Mouse (Mus musculus): Measurements from ENCODE around the gene Sipa1l3. TPM values are rescaled to one million over a fixed set of nuclear protein-coding genes. Genes with fewer than 3 reads are reported as not detected.
A peak's percentile ranks its signal among the peaks of the same experiment; 100 is the strongest.

The Sipa1l3 gene
- polyA plus RNA-seq, 1 experiment from 2014 or later: 17.6 TPM

DNA sequence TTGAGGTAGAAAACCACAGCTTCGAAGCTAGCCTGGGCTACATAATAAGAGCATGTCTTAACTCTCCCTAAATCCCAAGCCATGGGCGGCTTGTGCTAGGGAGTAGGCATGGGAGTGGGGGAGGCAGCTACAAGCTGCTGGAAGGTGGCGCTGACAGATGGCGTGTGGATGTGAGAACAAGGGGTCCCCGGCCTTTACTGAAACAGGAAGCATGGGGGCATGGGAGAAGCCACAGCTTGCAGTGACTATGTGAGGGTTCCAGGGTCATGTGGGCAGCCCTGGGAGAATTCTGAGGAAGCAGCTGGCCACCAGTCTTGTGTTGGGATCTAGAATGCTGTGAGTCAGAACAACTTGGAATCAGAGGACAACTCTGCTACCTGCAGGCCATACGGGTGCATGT, 144.4 kb downstream of the Sipa1l3 start:
- no peak overlapping the region for H3K9ac ChIP-seq (replicated peaks; ENCODE audit: low read length)
- 86% methylated on average over 6 of the region's 6 CpGs for WGBS
- no peaks in the 10 kb centered on the region for H3K27me3 ChIP-seq (ENCODE audit: control insufficient read depth, insufficient read depth, low read length)
- H3K27ac ChIP-seq (replicated peaks; ENCODE audit: low read depth, low read length): no peak overlapping the region
- no peaks in the 10 kb centered on the region for H3K9me3 ChIP-seq (ENCODE audit: control insufficient read depth, low read length)
- H3K4me3 ChIP-seq (replicated peaks; ENCODE audit: low read depth, low read length): no peak overlapping the region
- H3K4me1 ChIP-seq (ENCODE audit: control insufficient read depth, insufficient read depth, low read length): no peaks in the 10 kb centered on the region
- H3K4me2 ChIP-seq (ENCODE audit: low read length): no peak overlapping the region
- H3K36me3 ChIP-seq (ENCODE audit: control insufficient read depth, insufficient read depth, low read length): peaks cover 29% of the 10 kb centered on the region
- DNase-seq (no peak), ATAC-seq (ENCODE audit: low FRiP score, low TSS enrichment) (no peak)

DNA sequence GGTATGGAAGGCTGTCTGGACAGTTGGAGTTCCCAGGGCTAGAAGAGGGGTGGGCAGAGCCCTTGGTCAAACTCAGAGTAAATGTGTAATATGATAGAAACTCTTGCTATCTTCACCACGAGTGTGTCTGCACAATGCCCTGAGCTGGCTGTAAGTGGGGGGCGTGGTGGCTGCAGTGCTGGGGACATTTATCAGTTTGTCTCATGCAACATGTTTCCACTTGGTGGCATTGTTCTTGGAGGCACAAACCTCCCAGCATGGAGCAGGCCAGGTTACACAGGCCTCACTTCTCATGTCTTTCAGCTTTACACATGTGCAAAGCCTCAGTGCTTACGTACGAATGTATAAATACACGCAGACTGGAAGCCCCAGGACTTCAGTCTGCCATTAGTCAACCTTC, 146.3 kb downstream of the Sipa1l3 start:
- Histone ChIP-seq H3K4me1 (ENCODE audit: control insufficient read depth, insufficient read depth, low read length) (peaks cover 5% of the 10 kb centered on the region; the same call in 1 of the 2 replicates), H3K9ac (replicated peaks; ENCODE audit: low read length) (no peak overlapping the region), H3K4me2 (ENCODE audit: low read length) (no peak overlapping the region), H3K9me3 (ENCODE audit: control insufficient read depth, low read length) (no peaks in the 10 kb centered on the region), H3K27ac (replicated peaks; ENCODE audit: low read depth, low read length) (no peak overlapping the region), H3K36me3 (ENCODE audit: control insufficient read depth, insufficient read depth, low read length) (peaks cover 20% of the 10 kb centered on the region; the same call in 1 of the 2 replicates), H3K4me3 (replicated peaks; ENCODE audit: low read depth, low read length) (no peak overlapping the region), H3K27me3 (ENCODE audit: control insufficient read depth, insufficient read depth, low read length) (no peaks in the 10 kb centered on the region)
- DNase-seq (no peak), ATAC-seq (ENCODE audit: low FRiP score, low TSS enrichment) (no peak)
- 89% methylated on average over 5 of the region's 5 CpGs for whole genome bisulfite sequencing

DNA sequence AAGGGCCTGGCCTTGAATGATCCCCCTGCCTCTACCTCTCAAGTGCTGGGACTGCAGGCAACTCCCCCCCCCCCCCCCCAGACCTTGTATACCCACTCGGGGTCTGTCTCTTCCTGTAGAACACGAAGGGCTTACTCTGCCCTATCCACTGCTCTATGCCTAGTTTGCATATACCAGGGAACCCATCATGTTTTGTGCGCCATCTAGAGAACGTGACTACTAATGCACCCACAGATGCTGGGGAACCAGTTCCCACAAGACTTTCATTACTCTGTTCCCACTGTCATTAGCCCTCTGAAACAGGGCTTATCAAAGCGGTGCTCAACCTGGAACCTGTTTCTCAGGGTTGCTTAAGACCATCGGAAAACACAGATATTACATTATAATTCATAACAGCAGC, 148.4 kb downstream of the Sipa1l3 start:
- H3K4me3 ChIP-seq (replicated peaks; ENCODE audit: low read depth, low read length): no peak overlapping the region
- peak; percentile 59 for DNase-seq
- peaks cover 14% of the 10 kb centered on the region; the same call in 1 of the 2 replicates for H3K36me3 ChIP-seq (ENCODE audit: control insufficient read depth, insufficient read depth, low read length)

DNA sequence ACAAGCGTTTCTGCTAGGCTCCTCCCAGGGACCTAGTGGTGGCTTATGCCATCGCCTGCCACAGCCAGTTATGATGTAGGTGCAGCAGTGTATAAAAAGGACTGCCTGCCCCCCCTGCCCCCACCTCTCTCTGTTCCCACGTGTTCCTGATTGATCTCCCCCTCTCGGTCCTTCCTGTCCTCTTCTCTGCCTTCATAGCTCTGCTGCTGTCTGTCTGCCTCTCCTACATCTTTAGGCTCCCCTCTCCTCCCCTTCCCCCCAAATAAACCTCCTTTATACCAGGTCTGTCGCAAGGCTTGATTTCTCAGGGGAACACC, 150.5 kb downstream of the Sipa1l3 start:
- peak overlapping the region; percentile 39; the same call in 1 of the 2 replicates for H3K9ac ChIP-seq (replicated peaks; ENCODE audit: low read length)
- peaks cover 12% of the 10 kb centered on the region; the same call in 1 of the 2 replicates for H3K36me3 ChIP-seq (ENCODE audit: control insufficient read depth, insufficient read depth, low read length)
- DNase-seq (no peak), ATAC-seq (ENCODE audit: low FRiP score, low TSS enrichment) (no peak; the same call in 1 of the 2 replicates)
- H3K27me3 ChIP-seq (ENCODE audit: control insufficient read depth, insufficient read depth, low read length): no peaks in the 10 kb centered on the region
- WGBS: 24% methylated on average over 5 of the region's 5 CpGs
- H3K4me3 ChIP-seq (replicated peaks; ENCODE audit: low read depth, low read length): no peak overlapping the region
- H3K27ac ChIP-seq (replicated peaks; ENCODE audit: low read depth, low read length): peak overlapping the region; percentile 77
- no peaks in the 10 kb centered on the region for H3K9me3 ChIP-seq (ENCODE audit: control insufficient read depth, low read length)
- peaks cover 5% of the 10 kb centered on the region; the same call in 1 of the 2 replicates for H3K4me1 ChIP-seq (ENCODE audit: control insufficient read depth, insufficient read depth, low read length)
- peak overlapping the region; percentile 16; the same call in 1 of the 2 replicates for H3K4me2 ChIP-seq (ENCODE audit: low read length)

More for the DNA sequence above, 148.4 kb downstream of the Sipa1l3 start:
- H3K4me2 ChIP-seq (ENCODE audit: low read length): no peak overlapping the region
- WGBS: 58% methylated on average over 6 of the region's 6 CpGs
- no peaks in the 10 kb centered on the region for H3K27me3 ChIP-seq (ENCODE audit: control insufficient read depth, insufficient read depth, low read length)
- peaks cover 5% of the 10 kb centered on the region; the same call in 1 of the 2 replicates for H3K4me1 ChIP-seq (ENCODE audit: control insufficient read depth, insufficient read depth, low read length)
- ATAC-seq (ENCODE audit: low FRiP score, low TSS enrichment): no peak
- H3K9ac ChIP-seq (replicated peaks; ENCODE audit: low read length): no peak overlapping the region
- no peak overlapping the region for H3K27ac ChIP-seq (replicated peaks; ENCODE audit: low read depth, low read length)
- H3K9me3 ChIP-seq (ENCODE audit: control insufficient read depth, low read length): no peaks in the 10 kb centered on the region

- Histone ChIP-seq H3K36me3 (ENCODE audit: control insufficient read depth, insufficient read depth, low read length) (peaks cover 12% of the 10 kb centered on the region; the same call in 1 of the 2 replicates), H3K4me3 (replicated peaks; ENCODE audit: low read depth, low read length) (no peak overlapping the region), H3K4me1 (ENCODE audit: control insufficient read depth, insufficient read depth, low read length) (peaks cover 5% of the 10 kb centered on the region; the same call in 1 of the 2 replicates), H3K27me3 (ENCODE audit: control insufficient read depth, insufficient read depth, low read length) (no peaks in the 10 kb centered on the region), H3K9ac (replicated peaks; ENCODE audit: low read length) (peak overlapping the region; percentile 13; the same call in 1 of the 2 replicates), H3K27ac (replicated peaks; ENCODE audit: low read depth, low read length) (peak overlapping the region; percentile 77), H3K4me2 (ENCODE audit: low read length) (0 out of 2 replicates have a peak overlapping the region, but pooled peaks have one; percentile 16), H3K9me3 (ENCODE audit: control insufficient read depth, low read length) (no peaks in the 10 kb centered on the region)
- peak; percentile 90 for ATAC-seq (ENCODE audit: low FRiP score, low TSS enrichment)
- peak; percentile 84 for DNase-seq
- 77% methylated on average over 13 of the region's 13 CpGs for WGBS
Measured at GRCm38 (mm10) chr7:29367166-29368003, 151.1 kb downstream of the Sipa1l3 start.

DNA sequence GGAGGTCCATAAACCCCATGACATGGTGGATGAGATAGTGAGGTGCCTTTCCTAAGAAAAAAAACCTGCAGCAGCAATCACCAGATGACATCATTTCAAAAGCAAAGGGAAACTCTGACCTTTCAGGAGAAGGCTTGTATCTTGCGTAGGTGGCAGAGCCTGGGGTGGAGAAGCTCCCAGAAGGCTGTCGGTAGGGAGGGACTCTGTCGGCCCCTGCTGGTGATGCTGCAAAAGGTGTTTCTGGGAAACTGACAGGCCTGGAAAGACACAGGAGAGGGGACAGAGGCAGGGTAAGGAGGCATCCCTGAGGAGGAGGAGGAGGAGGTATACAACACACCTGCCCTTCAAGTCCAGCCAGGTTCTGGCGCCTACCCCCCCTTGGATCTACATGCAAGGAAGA, 154.4 kb downstream of the Sipa1l3 start:
- 13% methylated on average over 4 of the region's 4 CpGs for WGBS
- H3K9ac ChIP-seq (replicated peaks; ENCODE audit: low read length): no peak overlapping the region
- H3K36me3 ChIP-seq (ENCODE audit: control insufficient read depth, insufficient read depth, low read length): peaks cover 8% of the 10 kb centered on the region; the same call in 1 of the 2 replicates
- no peak overlapping the region for H3K27ac ChIP-seq (replicated peaks; ENCODE audit: low read depth, low read length)
- no peaks in the 10 kb centered on the region for H3K9me3 ChIP-seq (ENCODE audit: control insufficient read depth, low read length)
- DNase-seq: peak; percentile 79
- H3K4me1 ChIP-seq (ENCODE audit: control insufficient read depth, insufficient read depth, low read length): peaks cover 5% of the 10 kb centered on the region; the same call in 1 of the 2 replicates
- H3K4me3 ChIP-seq (replicated peaks; ENCODE audit: low read depth, low read length): no peak overlapping the region
- ATAC-seq (ENCODE audit: low FRiP score, low TSS enrichment): no peak
- H3K27me3 ChIP-seq (ENCODE audit: control insufficient read depth, insufficient read depth, low read length): no peaks in the 10 kb centered on the region
- no peak overlapping the region for H3K4me2 ChIP-seq (ENCODE audit: low read length)

GRCm38 (mm10) chr7:29361497-29361896, 156.9 kb downstream of the Sipa1l3 start:
- Histone ChIP-seq H3K4me3 (replicated peaks; ENCODE audit: low read depth, low read length) (no peak overlapping the region), H3K4me1 (ENCODE audit: control insufficient read depth, insufficient read depth, low read length) (no peaks in the 10 kb centered on the region), H3K9ac (replicated peaks; ENCODE audit: low read length) (no peak overlapping the region), H3K36me3 (ENCODE audit: control insufficient read depth, insufficient read depth, low read length) (peaks cover 8% of the 10 kb centered on the region), H3K27me3 (ENCODE audit: control insufficient read depth, insufficient read depth, low read length) (no peaks in the 10 kb centered on the region), H3K9me3 (ENCODE audit: control insufficient read depth, low read length) (no peaks in the 10 kb centered on the region), H3K27ac (replicated peaks; ENCODE audit: low read depth, low read length) (no peak overlapping the region), H3K4me2 (ENCODE audit: low read length) (no peak overlapping the region)
- DNase-seq: no peak
- no peak for ATAC-seq (ENCODE audit: low FRiP score, low TSS enrichment)
- WGBS: 91% methylated on average over 13 of the region's 13 CpGs

- Histone ChIP-seq H3K4me2 (ENCODE audit: low read length) (no peak overlapping the region), H3K4me3 (replicated peaks; ENCODE audit: low read depth, low read length) (no peak overlapping the region), H3K9ac (replicated peaks; ENCODE audit: low read length) (no peak overlapping the region), H3K9me3 (ENCODE audit: control insufficient read depth, low read length) (no peaks in the 10 kb centered on the region), H3K27me3 (ENCODE audit: control insufficient read depth, insufficient read depth, low read length) (no peaks in the 10 kb centered on the region), H3K4me1 (ENCODE audit: control insufficient read depth, insufficient read depth, low read length) (no peaks in the 10 kb centered on the region), H3K36me3 (ENCODE audit: control insufficient read depth, insufficient read depth, low read length) (peaks cover 14% of the 10 kb centered on the region), H3K27ac (replicated peaks; ENCODE audit: low read depth, low read length) (no peak overlapping the region)
- WGBS: 97% methylated on average over 8 of the region's 8 CpGs
- no peak for DNase-seq
- no peak for ATAC-seq (ENCODE audit: low FRiP score, low TSS enrichment)
Measured at GRCm38 (mm10) chr7:29355406-29355805, 163.0 kb downstream of the Sipa1l3 start.

- Histone ChIP-seq H3K4me3 (replicated peaks; ENCODE audit: low read depth, low read length) (no peak overlapping the region), H3K27me3 (ENCODE audit: control insufficient read depth, insufficient read depth, low read length) (no peaks in the 10 kb centered on the region), H3K36me3 (ENCODE audit: control insufficient read depth, insufficient read depth, low read length) (peaks cover 25% of the 10 kb centered on the region), H3K27ac (replicated peaks; ENCODE audit: low read depth, low read length) (no peak overlapping the region), H3K4me2 (ENCODE audit: low read length) (no peak overlapping the region), H3K9me3 (ENCODE audit: control insufficient read depth, low read length) (no peaks in the 10 kb centered on the region), H3K9ac (replicated peaks; ENCODE audit: low read length) (no peak overlapping the region), H3K4me1 (ENCODE audit: control insufficient read depth, insufficient read depth, low read length) (no peaks in the 10 kb centered on the region)
- no peak for DNase-seq
- no peak for ATAC-seq (ENCODE audit: low FRiP score, low TSS enrichment)
- whole genome bisulfite sequencing: 87% methylated on average over 8 of the region's 8 CpGs
Measured at GRCm38 (mm10) chr7:29354161-29354560, 164.3 kb downstream of the Sipa1l3 start.

Data from midbrain, embryonic 14.5 days (tissue).